Mouse (Mus musculus) kidney, adult 2 months (tissue): ENCODE results near the gene Vmn1r151.
"Not testable (repeated sequence)": the region's sequence is repeated elsewhere in the genome, so short reads cannot be mapped to it uniquely, and the experiment has no call there.

Experiments
- CTCF ChIP-seq: fragments of 200-500 bp; conservative IDR thresholded peaks from 2 replicates; pipeline ENCODE4 v1.5.1; 2011; ENCODE audit warnings: low read depth, mild to moderate bottlenecking, control low read depth, low read length, moderate library complexity, mixed read lengths; ENCODE audit not compliant: insufficient read depth, insufficient read length
- POLR2A ChIP-seq: fragments of 200-500 bp; IDR thresholded peaks from one replicate; pipeline ENCODE4 v1.6.1; 2011; ENCODE audit warnings: low read depth, low read length, control low read depth

DNA sequence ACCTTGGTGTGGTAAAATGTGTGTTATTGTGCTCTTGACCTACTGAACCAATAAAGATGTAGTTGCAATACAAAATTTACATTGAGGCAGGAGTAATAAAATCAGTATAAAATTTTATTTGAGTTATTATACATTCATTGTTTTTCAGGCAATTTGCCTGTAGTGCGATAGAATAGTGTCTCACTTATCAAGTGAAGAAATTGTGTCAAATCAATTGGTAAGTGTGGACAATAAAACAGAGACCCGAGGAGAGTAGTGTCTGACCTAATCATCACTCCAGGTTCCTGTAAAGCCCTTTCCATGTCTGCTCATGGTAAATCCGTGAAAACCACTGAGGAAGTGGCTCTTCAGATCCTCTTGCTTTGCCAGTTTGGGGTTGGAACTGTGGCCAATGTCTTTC is 23.2 kb upstream of the Vmn1r151 start, which contains the start of gene Vmn1r152:
- not testable (repeated sequence) for TF ChIP-seq POLR2A, CTCF
